Mouse (Mus musculus): ENCODE data around the gene Cacna1c. TPM values are rescaled to one million over a fixed set of nuclear protein-coding genes. Genes with fewer than 3 reads are reported as not detected.

Cacna1c gene
- polyA plus RNA-seq, 1 experiment from 2014 or later: 4.0 TPM

GRCm38 (mm10) chr6:118758290-118758907 lies 437.8 kb downstream of the Cacna1c start:
- peak; percentile 77 for ATAC-seq (ENCODE audit: insufficient read depth, low FRiP score, low read depth)

GRCm38 (mm10) chr6:118757533-118758289 lies 438.5 kb downstream of the Cacna1c start:
- no peak overlapping the region for H3K9ac ChIP-seq
- no peak overlapping the region for H3K4me2 ChIP-seq
- no peaks in the 10 kb centered on the region for H3K36me3 ChIP-seq
- no peak overlapping the region for H3K27ac ChIP-seq
- no peak overlapping the region for H3K4me3 ChIP-seq (replicated peaks)
- H3K9me3 ChIP-seq: no peaks in the 10 kb centered on the region
- 78% methylated on average over 12 of the region's 12 CpGs for WGBS
- no peaks in the 10 kb centered on the region for H3K27me3 ChIP-seq (replicated peaks)
- ATAC-seq (ENCODE audit: insufficient read depth, low FRiP score, low read depth): peak; percentile 80; the same call in 1 of the 2 replicates
- no peaks in the 10 kb centered on the region for H3K4me1 ChIP-seq

More at GRCm38 (mm10) chr6:118758290-118758907, 437.8 kb downstream of the Cacna1c start:
- Histone ChIP-seq H3K4me1 (no peaks in the 10 kb centered on the region), H3K27ac (no peak overlapping the region), H3K9me3 (no peaks in the 10 kb centered on the region), H3K36me3 (no peaks in the 10 kb centered on the region), H3K9ac (no peak overlapping the region), H3K4me3 (replicated peaks) (no peak overlapping the region), H3K27me3 (replicated peaks) (no peaks in the 10 kb centered on the region), H3K4me2 (no peak overlapping the region)
- 60% methylated on average over 7 of the region's 7 CpGs for WGBS

- H3K4me2 ChIP-seq: no peak overlapping the region
- H3K4me3 ChIP-seq (replicated peaks): no peak overlapping the region
- no peaks in the 10 kb centered on the region for H3K36me3 ChIP-seq
- no peak overlapping the region for H3K9ac ChIP-seq
- ATAC-seq (ENCODE audit: insufficient read depth, low FRiP score, low read depth): no peak
- H3K27ac ChIP-seq: no peak overlapping the region
- no peaks in the 10 kb centered on the region for H3K4me1 ChIP-seq
- WGBS: 43% methylated on average over 4 of the region's 4 CpGs
- no peaks in the 10 kb centered on the region for H3K27me3 ChIP-seq (replicated peaks)
- no peaks in the 10 kb centered on the region for H3K9me3 ChIP-seq
Observed at GRCm38 (mm10) chr6:118756511-118756910, 439.7 kb downstream of the Cacna1c start.

GRCm38 (mm10) chr6:118755768-118756167 lies 440.4 kb downstream of the Cacna1c start:
- Histone ChIP-seq H3K4me2 (no peak overlapping the region), H3K27ac (no peak overlapping the region), H3K4me3 (replicated peaks) (no peak overlapping the region), H3K4me1 (no peaks in the 10 kb centered on the region), H3K9ac (no peak overlapping the region), H3K27me3 (replicated peaks) (no peaks in the 10 kb centered on the region), H3K9me3 (no peaks in the 10 kb centered on the region), H3K36me3 (no peaks in the 10 kb centered on the region)
- ATAC-seq (ENCODE audit: insufficient read depth, low FRiP score, low read depth): no peak
- 91% methylated on average over 5 of the region's 5 CpGs for WGBS

GRCm38 (mm10) chr6:118754439-118754838 lies 441.8 kb downstream of the Cacna1c start:
- WGBS: 63% methylated on average over 3 of the region's 3 CpGs
- ATAC-seq (ENCODE audit: insufficient read depth, low FRiP score, low read depth): no peak
- H3K27ac ChIP-seq: no peak overlapping the region

GRCm38 (mm10) chr6:118753787-118754186 lies 442.4 kb downstream of the Cacna1c start:
- H3K9ac ChIP-seq: no peak overlapping the region
- no peak overlapping the region for H3K27ac ChIP-seq
- no peak overlapping the region for H3K4me3 ChIP-seq (replicated peaks)
- no peaks in the 10 kb centered on the region for H3K27me3 ChIP-seq (replicated peaks)
- no peak overlapping the region for H3K4me2 ChIP-seq
- no peaks in the 10 kb centered on the region for H3K9me3 ChIP-seq
- no peaks in the 10 kb centered on the region for H3K36me3 ChIP-seq
- no peak for ATAC-seq (ENCODE audit: insufficient read depth, low FRiP score, low read depth)
- no peaks in the 10 kb centered on the region for H3K4me1 ChIP-seq
- 93% methylated on average over 8 of the region's 8 CpGs for WGBS

More at GRCm38 (mm10) chr6:118754439-118754838, 441.8 kb downstream of the Cacna1c start:
- Histone ChIP-seq H3K4me2 (no peak overlapping the region), H3K27me3 (replicated peaks) (no peaks in the 10 kb centered on the region), H3K9me3 (no peaks in the 10 kb centered on the region), H3K4me1 (no peaks in the 10 kb centered on the region), H3K9ac (no peak overlapping the region), H3K36me3 (no peaks in the 10 kb centered on the region), H3K4me3 (replicated peaks) (no peak overlapping the region)

- ATAC-seq (ENCODE audit: insufficient read depth, low FRiP score, low read depth): no peak
- Histone ChIP-seq H3K4me2 (no peak overlapping the region), H3K27ac (no peak overlapping the region), H3K9ac (no peak overlapping the region), H3K9me3 (no peaks in the 10 kb centered on the region), H3K4me1 (no peaks in the 10 kb centered on the region), H3K27me3 (replicated peaks) (no peaks in the 10 kb centered on the region), H3K4me3 (replicated peaks) (no peak overlapping the region), H3K36me3 (no peaks in the 10 kb centered on the region)
- WGBS: 53% methylated on average over 5 of the region's 5 CpGs
Observed at GRCm38 (mm10) chr6:118753064-118753463, 443.2 kb downstream of the Cacna1c start.

- 89% methylated on average over 1 of the region's 1 CpGs for WGBS
- ATAC-seq (ENCODE audit: insufficient read depth, low FRiP score, low read depth): no peak
- H3K27me3 ChIP-seq (replicated peaks): no peaks in the 10 kb centered on the region
Observed at GRCm38 (mm10) chr6:118749285-118749684, 446.9 kb downstream of the Cacna1c start.

GRCm38 (mm10) chr6:118742701-118743100 lies 453.5 kb downstream of the Cacna1c start:
- H3K4me3 ChIP-seq (replicated peaks): no peak overlapping the region
- no peaks in the 10 kb centered on the region for H3K27me3 ChIP-seq (replicated peaks)
- H3K4me1 ChIP-seq: no peaks in the 10 kb centered on the region
- H3K9ac ChIP-seq: no peak overlapping the region
- H3K27ac ChIP-seq: no peak overlapping the region
- H3K4me2 ChIP-seq: no peak overlapping the region
- WGBS: 71% methylated on average over 6 of the region's 6 CpGs
- no peaks in the 10 kb centered on the region for H3K9me3 ChIP-seq
- no peak for ATAC-seq (ENCODE audit: insufficient read depth, low FRiP score, low read depth)
- no peaks in the 10 kb centered on the region for H3K36me3 ChIP-seq

More at GRCm38 (mm10) chr6:118749285-118749684, 446.9 kb downstream of the Cacna1c start:
- Histone ChIP-seq H3K9me3 (no peaks in the 10 kb centered on the region), H3K36me3 (no peaks in the 10 kb centered on the region), H3K4me3 (replicated peaks) (no peak overlapping the region), H3K9ac (no peak overlapping the region), H3K4me2 (no peak overlapping the region), H3K4me1 (no peaks in the 10 kb centered on the region), H3K27ac (no peak overlapping the region)

GRCm38 (mm10) chr6:118741841-118742240 lies 454.4 kb downstream of the Cacna1c start:
- H3K4me1 ChIP-seq: no peaks in the 10 kb centered on the region
- H3K27ac ChIP-seq: no peak overlapping the region
- no peaks in the 10 kb centered on the region for H3K9me3 ChIP-seq
- no peak overlapping the region for H3K4me3 ChIP-seq (replicated peaks)
- no peaks in the 10 kb centered on the region for H3K27me3 ChIP-seq (replicated peaks)
- H3K9ac ChIP-seq: no peak overlapping the region
- no peak overlapping the region for H3K4me2 ChIP-seq
- ATAC-seq (ENCODE audit: insufficient read depth, low FRiP score, low read depth): no peak
- no peaks in the 10 kb centered on the region for H3K36me3 ChIP-seq
- WGBS: 93% methylated on average over 14 of the region's 14 CpGs

- no peak for ATAC-seq (ENCODE audit: insufficient read depth, low FRiP score, low read depth)
- 68% methylated on average over 9 of the region's 9 CpGs for WGBS
- Histone ChIP-seq H3K27me3 (replicated peaks) (no peaks in the 10 kb centered on the region), H3K36me3 (no peaks in the 10 kb centered on the region), H3K4me3 (replicated peaks) (no peak overlapping the region), H3K4me2 (no peak overlapping the region), H3K4me1 (no peaks in the 10 kb centered on the region), H3K27ac (no peak overlapping the region), H3K9me3 (no peaks in the 10 kb centered on the region), H3K9ac (no peak overlapping the region)
Observed at GRCm38 (mm10) chr6:118739961-118740599, 456.1 kb downstream of the Cacna1c start.

- Histone ChIP-seq H3K36me3 (no peaks in the 10 kb centered on the region), H3K27ac (no peak overlapping the region), H3K4me3 (replicated peaks) (no peak overlapping the region), H3K27me3 (replicated peaks) (no peaks in the 10 kb centered on the region), H3K4me2 (no peak overlapping the region), H3K9me3 (no peaks in the 10 kb centered on the region), H3K4me1 (no peaks in the 10 kb centered on the region), H3K9ac (no peak overlapping the region)
- no peak for ATAC-seq (ENCODE audit: insufficient read depth, low FRiP score, low read depth)
- WGBS: 65% methylated on average over 4 of the region's 4 CpGs
Observed at GRCm38 (mm10) chr6:118739344-118739743, 456.9 kb downstream of the Cacna1c start.

Measured in stomach, embryonic 15.5 days (tissue).